ENCODE assay signal across 8 mouse cellular contexts in the genomic region with DNA sequence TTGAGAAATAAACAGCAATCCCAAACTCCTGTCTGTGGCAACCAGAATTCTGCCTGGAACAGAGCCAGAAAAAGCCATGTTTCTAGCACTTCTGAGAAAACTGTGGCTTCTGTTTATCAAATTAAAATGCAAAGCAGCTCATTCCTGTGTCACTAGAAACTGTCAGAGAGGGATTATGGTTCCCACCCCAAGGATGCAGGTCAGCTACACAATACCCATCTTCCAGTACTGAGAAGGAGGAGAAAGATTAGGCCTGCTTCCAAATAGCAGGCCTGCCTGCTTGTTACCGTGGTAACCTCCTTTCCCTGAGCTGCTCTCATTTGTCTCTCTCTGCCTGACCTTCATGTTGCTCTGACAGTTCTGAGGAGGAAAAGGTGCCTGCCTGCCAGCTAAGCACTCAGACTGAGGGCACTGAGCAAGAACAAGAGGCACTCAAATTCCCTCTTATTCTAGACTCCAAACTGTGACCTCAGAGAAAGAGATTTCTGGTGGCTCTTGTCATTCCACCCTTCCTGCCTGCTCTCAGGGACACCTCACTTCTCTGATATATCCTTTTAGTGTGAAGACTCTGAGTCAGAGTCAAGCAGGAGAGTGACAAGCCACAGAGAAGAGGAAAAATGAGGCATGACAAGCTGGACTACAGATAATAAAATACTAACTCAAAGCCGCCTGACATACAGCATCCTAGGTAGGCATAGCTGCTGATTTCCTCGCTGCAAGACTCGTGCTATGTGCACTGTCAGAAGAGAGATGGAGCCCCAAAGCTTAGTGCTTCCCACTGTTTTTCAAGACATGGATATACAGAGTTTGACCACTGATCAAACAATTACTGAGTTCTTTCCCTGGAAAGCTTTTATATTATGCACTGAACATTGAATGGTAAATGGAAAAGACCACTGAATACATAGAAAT.
DNase-seq lines count a peak whose midpoint lies in the region; ATAC-seq lines count a peak whose summit lies in the region.

No protein-coding gene starts in this region.

- no peaks in the 10 kb centered on the region for H3K27me3 ChIP-seq in forebrain, embryonic 10.5 days (ENCODE audit: poor library complexity, severe bottlenecking)
- H3K27me3 ChIP-seq in hindbrain, embryonic 11.5 days (ENCODE audit: control insufficient read depth, insufficient read depth, low read length) = no peaks in the 10 kb centered on the region
- no peaks in the 10 kb centered on the region for H3K27me3 ChIP-seq in stomach, embryonic 14.5 days (ENCODE audit: control insufficient read depth, insufficient read depth, low read length)

- 56% methylated on average over 4 of the region's 4 CpGs for WGBS in forebrain, embryonic 10.5 days
- WGBS in hindbrain, embryonic 11.5 days = 46% methylated on average over 4 of the region's 4 CpGs
- WGBS in stomach, embryonic 14.5 days = 30% methylated on average over 4 of the region's 4 CpGs

- peak; percentile 47 for DNase-seq in testis, postnatal 14 days (ENCODE audit: low spot score)
- no peak for DNase-seq in testis, postnatal 10 days (ENCODE audit: low spot score)
- DNase-seq in forebrain, embryonic 10.5 days (ENCODE audit: extremely low spot score, low spot score) = peak; percentile 37
- DNase-seq in hindbrain, embryonic 11.5 days (ENCODE audit: low spot score) = peak; percentile 59
- DNase-seq in layer of hippocampus, postnatal 10 days (ENCODE audit: low spot score in 2 of 2) = peak; percentile 61 to 63
- DNase-seq in lung, postnatal 4 days = peak; percentile 60 to 79
- DNase-seq in spleen, postnatal 10 days (ENCODE audit: low spot score in 2 of 2) = no peak

- no peak overlapping the region for H3K4me2 ChIP-seq in hindbrain, embryonic 11.5 days (replicated peaks; ENCODE audit: low read depth, low read length)
- no peak overlapping the region for H3K4me2 ChIP-seq in stomach, embryonic 14.5 days (replicated peaks; ENCODE audit: low read depth, low read length)

- H3K9me3 ChIP-seq in forebrain, embryonic 10.5 days = 0 out of 2 replicates have a peak, but pooled peaks cover under 1% of the 10 kb centered on the region
- H3K9me3 ChIP-seq in hindbrain, embryonic 11.5 days (ENCODE audit: control insufficient read depth, low read length) = no peaks in the 10 kb centered on the region
- no peaks in the 10 kb centered on the region for H3K9me3 ChIP-seq in stomach, embryonic 14.5 days (ENCODE audit: control insufficient read depth, low read depth, low read length)

- H3K4me1 ChIP-seq in forebrain, embryonic 10.5 days = peaks cover 47% of the 10 kb centered on the region
- H3K4me1 ChIP-seq in hindbrain, embryonic 11.5 days (replicated peaks; ENCODE audit: control insufficient read depth, insufficient read depth, low read length) = peaks cover 10% of the 10 kb centered on the region
- H3K4me1 ChIP-seq in stomach, embryonic 14.5 days (ENCODE audit: control insufficient read depth, insufficient read depth, low read length) = peaks cover 14% of the 10 kb centered on the region

- H3K4me3 ChIP-seq in forebrain, embryonic 10.5 days = peak overlapping the region; percentile 25
- no peak overlapping the region for H3K4me3 ChIP-seq in hindbrain, embryonic 11.5 days (ENCODE audit: low read depth, low read length)
- H3K4me3 ChIP-seq in stomach, embryonic 14.5 days (ENCODE audit: low read depth, low read length) = no peak overlapping the region

- peak overlapping the region; percentile 69 for H3K27ac ChIP-seq in forebrain, embryonic 10.5 days
- peak overlapping the region; percentile 65 for H3K27ac ChIP-seq in hindbrain, embryonic 11.5 days (ENCODE audit: low read depth, low read length)
- H3K27ac ChIP-seq in stomach, embryonic 14.5 days (ENCODE audit: low read length) = peak overlapping the region; percentile 71

- ATAC-seq in hindbrain, embryonic 11.5 days (ENCODE audit: low FRiP score) = peak; percentile 80; the same call in 1 of the 2 replicates
- ATAC-seq in stomach, embryonic 14.5 days (ENCODE audit: insufficient number of reproducible peaks, insufficient read depth, low FRiP score, low read depth) = no peak

- no peak overlapping the region for H3K9ac ChIP-seq in hindbrain, embryonic 11.5 days (ENCODE audit: low read depth, low read length)
- no peak overlapping the region for H3K9ac ChIP-seq in stomach, embryonic 14.5 days (replicated peaks; ENCODE audit: low read depth, low read length)

- H3K36me3 ChIP-seq in forebrain, embryonic 10.5 days (replicated peaks) = peaks cover 24% of the 10 kb centered on the region
- no peaks in the 10 kb centered on the region for H3K36me3 ChIP-seq in hindbrain, embryonic 11.5 days (ENCODE audit: control insufficient read depth, insufficient read depth, low read length)
- no peaks in the 10 kb centered on the region; the same call in 1 of the 2 replicates for H3K36me3 ChIP-seq in stomach, embryonic 14.5 days (ENCODE audit: control insufficient read depth, insufficient read depth, low read length)

Comparison
In these comparisons a context has a peak if more than half of its experiments do, and no peak if none do; other contexts are left out.
1. DNase-seq: peak in testis, postnatal 14 days (single experiment), forebrain, embryonic 10.5 days (single experiment), hindbrain, embryonic 11.5 days (single experiment), layer of hippocampus, postnatal 10 days (2 of 2) and lung, postnatal 4 days (2 of 2); none in testis, postnatal 10 days (single experiment) and spleen, postnatal 10 days (0 of 2).
2. Peak in every context shown above with its lines, with median percentiles within 50 percentile points of each other: H3K27ac ChIP-seq.